Mouse (Mus musculus): Measurements from ENCODE around the gene Tns1. TPM values are rescaled to one million over a fixed set of nuclear protein-coding genes. Genes with fewer than 3 reads are reported as not detected.

The Tns1 gene
- polyA plus RNA-seq, 1 experiment from 2014 or later = 11.3 TPM

DNA sequence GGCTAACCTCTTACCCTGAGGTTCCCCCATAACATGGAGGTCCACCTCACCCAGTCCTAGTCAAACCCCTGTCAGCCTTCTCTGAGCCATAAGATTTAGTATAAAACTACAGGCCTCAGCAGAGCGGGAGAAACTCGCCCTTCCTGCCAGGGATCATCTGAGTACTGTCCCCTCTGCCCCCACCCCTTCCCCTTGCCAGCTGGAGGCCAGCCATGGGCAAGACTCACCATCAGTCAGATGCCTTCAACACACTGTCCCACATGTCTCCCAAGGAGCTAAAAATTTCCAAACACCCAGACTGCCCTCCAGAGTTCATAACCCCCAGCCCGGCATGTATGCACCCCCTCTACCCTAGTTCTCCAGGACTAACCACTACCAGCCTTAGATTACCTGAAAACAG, 119.2 kb downstream of the Tns1 start:
- no peak for ATAC-seq (ENCODE audit: low read depth)
- H3K9me3 ChIP-seq (ENCODE audit: control insufficient read depth, low read length) = no peaks in the 10 kb centered on the region
- WGBS = 75% methylated on average over 3 of the region's 3 CpGs

DNA sequence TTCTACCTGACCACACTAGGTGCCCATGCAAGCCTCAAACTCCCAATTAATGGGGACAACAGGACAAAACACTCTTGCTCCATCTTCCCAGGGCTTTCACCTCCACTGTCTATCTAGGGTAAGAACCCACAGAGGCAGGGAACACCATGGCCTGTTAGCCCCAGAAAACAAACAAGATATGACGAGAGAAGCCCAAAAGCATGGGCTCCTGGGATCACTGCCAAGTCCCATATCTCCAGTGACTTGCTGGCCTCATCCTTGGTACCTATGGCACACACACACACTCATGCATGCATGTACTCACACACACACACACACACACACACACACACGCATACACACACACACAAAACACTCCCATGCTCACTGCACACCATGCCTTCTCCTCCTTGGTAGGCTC, 120.5 kb downstream of the Tns1 start:
- no peaks in the 10 kb centered on the region for H3K9me3 ChIP-seq (ENCODE audit: control insufficient read depth, low read length)
- 0 out of 2 replicates have a peak, but pooled peaks cover 2% of the 10 kb centered on the region for H3K4me1 ChIP-seq (ENCODE audit: control insufficient read depth, insufficient read depth, low read length)
- 75% methylated on average over 2 of the region's 2 CpGs for WGBS
- H3K27ac ChIP-seq (ENCODE audit: low read depth, low read length) = no peak overlapping the region
- H3K27me3 ChIP-seq (ENCODE audit: control insufficient read depth, insufficient read depth, low read length) = no peaks in the 10 kb centered on the region
- ATAC-seq (ENCODE audit: low read depth) = no peak
- no peak overlapping the region for H3K4me3 ChIP-seq (ENCODE audit: low read depth, low read length)
- H3K36me3 ChIP-seq (ENCODE audit: control insufficient read depth, insufficient read depth, low read length) = no peaks in the 10 kb centered on the region
- H3K9ac ChIP-seq (replicated peaks; ENCODE audit: low read depth, low read length) = no peak overlapping the region
- no peak overlapping the region for H3K4me2 ChIP-seq (ENCODE audit: low read depth, low read length)

More for the DNA sequence above, 119.2 kb downstream of the Tns1 start:
- Histone ChIP-seq H3K9ac (replicated peaks; ENCODE audit: low read depth, low read length) (no peak overlapping the region), H3K27me3 (ENCODE audit: control insufficient read depth, insufficient read depth, low read length) (no peaks in the 10 kb centered on the region), H3K4me2 (ENCODE audit: low read depth, low read length) (no peak overlapping the region), H3K4me3 (ENCODE audit: low read depth, low read length) (no peak overlapping the region), H3K36me3 (ENCODE audit: control insufficient read depth, insufficient read depth, low read length) (no peaks in the 10 kb centered on the region), H3K27ac (ENCODE audit: low read depth, low read length) (no peak overlapping the region), H3K4me1 (ENCODE audit: control insufficient read depth, insufficient read depth, low read length) (0 out of 2 replicates have a peak, but pooled peaks cover under 1% of the 10 kb centered on the region)

DNA sequence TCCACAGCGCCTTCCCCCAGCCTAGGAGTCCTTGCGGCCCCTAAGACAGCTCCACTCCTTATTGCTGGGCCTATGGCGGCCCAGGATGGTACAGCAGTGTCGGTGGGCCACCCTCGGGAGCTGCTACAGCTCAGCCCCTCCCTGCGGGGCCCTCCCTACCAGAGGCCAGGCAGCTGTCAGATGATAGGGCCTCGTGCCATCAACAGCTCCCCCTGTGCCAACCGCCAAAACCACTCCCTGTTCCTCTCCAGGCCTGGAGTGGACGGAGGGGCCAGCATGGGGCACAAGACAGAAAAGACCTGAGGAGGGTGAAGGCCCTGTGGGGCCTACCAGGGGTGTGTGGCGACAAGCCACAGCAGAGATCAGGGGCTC, 122.8 kb downstream of the Tns1 start:
- H3K27me3 ChIP-seq (ENCODE audit: control insufficient read depth, insufficient read depth, low read length) = no peaks in the 10 kb centered on the region
- H3K9ac ChIP-seq (replicated peaks; ENCODE audit: low read depth, low read length) = no peak overlapping the region
- 0 out of 2 replicates have a peak, but pooled peaks cover 2% of the 10 kb centered on the region for H3K4me1 ChIP-seq (ENCODE audit: control insufficient read depth, insufficient read depth, low read length)
- no peak overlapping the region for H3K27ac ChIP-seq (ENCODE audit: low read depth, low read length)
- WGBS = 73% methylated on average over 10 of the region's 10 CpGs
- H3K4me2 ChIP-seq (ENCODE audit: low read depth, low read length) = no peak overlapping the region
- no peaks in the 10 kb centered on the region for H3K9me3 ChIP-seq (ENCODE audit: control insufficient read depth, low read length)
- no peak for ATAC-seq (ENCODE audit: low read depth)
- H3K36me3 ChIP-seq (ENCODE audit: control insufficient read depth, insufficient read depth, low read length) = no peaks in the 10 kb centered on the region
- no peak overlapping the region for H3K4me3 ChIP-seq (ENCODE audit: low read depth, low read length)

DNA sequence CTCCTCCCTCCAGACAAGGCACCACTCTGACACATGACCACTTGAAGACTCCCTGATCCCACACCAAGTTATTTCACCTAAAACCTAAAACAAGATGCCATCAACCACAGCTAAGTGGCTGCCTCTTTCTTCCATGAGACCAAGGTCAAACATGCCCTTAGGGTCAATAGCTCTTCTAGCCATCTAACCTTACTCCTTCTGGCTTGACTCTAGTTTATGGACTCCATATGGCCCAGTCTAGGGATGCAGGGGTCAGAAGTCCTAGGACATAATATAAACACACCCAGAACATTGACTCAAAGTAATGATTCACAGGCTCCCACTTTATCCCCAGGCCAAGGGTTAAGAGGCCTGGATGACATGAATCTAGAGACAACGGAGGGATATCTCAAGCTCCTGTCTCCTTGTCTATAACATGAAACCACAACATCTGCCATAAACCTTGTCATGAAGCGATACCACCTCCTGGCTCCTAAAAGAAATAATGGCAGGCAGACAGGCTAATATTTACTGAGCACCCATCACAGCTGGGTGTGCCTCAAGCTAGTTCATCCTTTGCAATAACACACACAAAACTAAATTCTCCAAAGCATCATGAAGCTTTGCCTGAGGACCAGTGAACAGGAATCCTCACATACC, 123.3 kb downstream of the Tns1 start:
- Histone ChIP-seq H3K27ac (ENCODE audit: low read depth, low read length) (no peak overlapping the region), H3K9ac (replicated peaks; ENCODE audit: low read depth, low read length) (no peak overlapping the region), H3K4me3 (ENCODE audit: low read depth, low read length) (no peak overlapping the region), H3K4me2 (ENCODE audit: low read depth, low read length) (no peak overlapping the region), H3K4me1 (ENCODE audit: control insufficient read depth, insufficient read depth, low read length) (0 out of 2 replicates have a peak, but pooled peaks cover 2% of the 10 kb centered on the region), H3K36me3 (ENCODE audit: control insufficient read depth, insufficient read depth, low read length) (no peaks in the 10 kb centered on the region), H3K9me3 (ENCODE audit: control insufficient read depth, low read length) (no peaks in the 10 kb centered on the region), H3K27me3 (ENCODE audit: control insufficient read depth, insufficient read depth, low read length) (no peaks in the 10 kb centered on the region)
- 84% methylated on average over 2 of the region's 2 CpGs for WGBS
- no peak for ATAC-seq (ENCODE audit: low read depth)

DNA sequence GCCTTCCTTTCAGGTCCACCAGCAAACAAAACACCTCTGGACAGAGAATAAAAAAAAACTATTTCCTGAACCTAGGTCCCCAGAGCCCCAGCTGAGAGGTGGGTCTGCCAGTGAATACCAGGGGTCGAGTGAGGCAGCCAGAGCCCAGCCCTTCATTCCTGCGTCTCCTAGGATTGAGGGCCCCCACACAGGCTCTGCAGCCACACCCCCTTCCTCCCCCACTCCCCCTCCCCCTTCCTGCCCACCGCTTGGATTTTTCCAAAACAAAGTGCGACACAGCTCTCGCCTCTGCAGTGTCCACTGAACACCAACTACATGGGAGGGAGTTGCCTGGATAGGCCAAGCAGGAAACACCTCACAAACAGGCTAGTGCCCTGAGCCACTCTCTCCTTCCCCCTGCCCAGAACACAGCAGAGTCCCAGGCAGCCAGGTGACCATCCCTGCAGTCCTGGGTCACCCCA, 124.0 kb downstream of the Tns1 start:
- WGBS = 13% methylated on average over 5 of the region's 5 CpGs
- no peak overlapping the region for H3K4me3 ChIP-seq (ENCODE audit: low read depth, low read length)
- no peak overlapping the region for H3K4me2 ChIP-seq (ENCODE audit: low read depth, low read length)
- no peak overlapping the region for H3K9ac ChIP-seq (replicated peaks; ENCODE audit: low read depth, low read length)
- no peaks in the 10 kb centered on the region for H3K27me3 ChIP-seq (ENCODE audit: control insufficient read depth, insufficient read depth, low read length)
- H3K9me3 ChIP-seq (ENCODE audit: control insufficient read depth, low read length) = no peaks in the 10 kb centered on the region
- H3K27ac ChIP-seq (ENCODE audit: low read depth, low read length) = no peak overlapping the region
- H3K4me1 ChIP-seq (ENCODE audit: control insufficient read depth, insufficient read depth, low read length) = 0 out of 2 replicates have a peak, but pooled peaks cover 2% of the 10 kb centered on the region
- no peaks in the 10 kb centered on the region for H3K36me3 ChIP-seq (ENCODE audit: control insufficient read depth, insufficient read depth, low read length)
- ATAC-seq (ENCODE audit: low read depth) = no peak

DNA sequence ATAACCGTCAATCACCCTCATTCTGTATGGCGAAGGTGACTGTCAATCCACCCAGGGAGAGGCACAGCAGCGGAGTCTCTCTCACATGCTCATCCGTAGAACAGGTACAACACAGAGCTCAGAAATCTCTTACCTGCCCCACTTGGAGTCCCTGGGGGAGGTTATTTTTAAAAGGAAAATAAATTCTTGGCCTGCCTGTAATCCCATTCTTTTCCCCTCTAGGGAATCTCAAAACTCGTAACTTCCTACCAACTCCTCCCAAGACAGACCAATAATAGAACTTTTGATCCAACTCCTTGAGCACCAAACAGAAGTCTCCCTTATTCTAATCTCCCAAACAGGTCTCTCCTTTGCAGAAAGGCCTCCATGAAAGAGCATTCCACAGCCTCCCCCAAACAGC, 124.7 kb downstream of the Tns1 start:
- no peaks in the 10 kb centered on the region for H3K27me3 ChIP-seq (ENCODE audit: control insufficient read depth, insufficient read depth, low read length)
- H3K27ac ChIP-seq (ENCODE audit: low read depth, low read length) = no peak overlapping the region
- H3K4me1 ChIP-seq (ENCODE audit: control insufficient read depth, insufficient read depth, low read length) = 0 out of 2 replicates have a peak, but pooled peaks cover 2% of the 10 kb centered on the region
- H3K9ac ChIP-seq (replicated peaks; ENCODE audit: low read depth, low read length) = no peak overlapping the region
- no peak for ATAC-seq (ENCODE audit: low read depth)
- no peak overlapping the region for H3K4me3 ChIP-seq (ENCODE audit: low read depth, low read length)
- H3K9me3 ChIP-seq (ENCODE audit: control insufficient read depth, low read length) = no peaks in the 10 kb centered on the region
- 82% methylated on average over 5 of the region's 5 CpGs for WGBS
- no peak overlapping the region for H3K4me2 ChIP-seq (ENCODE audit: low read depth, low read length)
- H3K36me3 ChIP-seq (ENCODE audit: control insufficient read depth, insufficient read depth, low read length) = no peaks in the 10 kb centered on the region

DNA sequence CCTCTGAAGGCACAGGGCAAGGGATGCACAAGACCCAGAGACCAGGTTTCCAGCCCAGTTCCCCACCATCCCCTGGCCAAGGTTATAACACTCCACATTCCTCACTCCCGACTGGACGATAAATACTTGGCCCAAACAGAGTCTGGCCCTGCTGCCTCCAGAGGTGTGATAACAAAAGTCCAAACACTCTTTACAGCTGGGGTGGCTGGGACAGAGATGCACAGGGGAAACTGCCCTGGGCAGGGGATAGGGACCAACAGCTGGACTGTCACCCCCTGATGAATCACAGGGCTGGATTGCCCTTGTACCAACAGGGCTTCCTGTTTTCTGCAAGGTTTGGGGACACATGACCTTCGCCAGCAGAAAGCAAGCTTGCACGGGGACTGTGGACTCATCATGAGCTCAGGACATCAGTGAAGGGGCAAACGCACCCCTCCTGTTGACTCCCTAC, 125.3 kb downstream of the Tns1 start:
- 70% methylated on average over 5 of the region's 5 CpGs for WGBS
- no peak overlapping the region for H3K4me2 ChIP-seq (ENCODE audit: low read depth, low read length)
- no peaks in the 10 kb centered on the region for H3K36me3 ChIP-seq (ENCODE audit: control insufficient read depth, insufficient read depth, low read length)
- H3K27me3 ChIP-seq (ENCODE audit: control insufficient read depth, insufficient read depth, low read length) = no peaks in the 10 kb centered on the region
- no peak overlapping the region for H3K9ac ChIP-seq (replicated peaks; ENCODE audit: low read depth, low read length)
- H3K4me1 ChIP-seq (ENCODE audit: control insufficient read depth, insufficient read depth, low read length) = 0 out of 2 replicates have a peak, but pooled peaks cover 2% of the 10 kb centered on the region
- no peaks in the 10 kb centered on the region for H3K9me3 ChIP-seq (ENCODE audit: control insufficient read depth, low read length)
- no peak overlapping the region for H3K27ac ChIP-seq (ENCODE audit: low read depth, low read length)
- ATAC-seq (ENCODE audit: low read depth) = no peak
- no peak overlapping the region for H3K4me3 ChIP-seq (ENCODE audit: low read depth, low read length)

DNA sequence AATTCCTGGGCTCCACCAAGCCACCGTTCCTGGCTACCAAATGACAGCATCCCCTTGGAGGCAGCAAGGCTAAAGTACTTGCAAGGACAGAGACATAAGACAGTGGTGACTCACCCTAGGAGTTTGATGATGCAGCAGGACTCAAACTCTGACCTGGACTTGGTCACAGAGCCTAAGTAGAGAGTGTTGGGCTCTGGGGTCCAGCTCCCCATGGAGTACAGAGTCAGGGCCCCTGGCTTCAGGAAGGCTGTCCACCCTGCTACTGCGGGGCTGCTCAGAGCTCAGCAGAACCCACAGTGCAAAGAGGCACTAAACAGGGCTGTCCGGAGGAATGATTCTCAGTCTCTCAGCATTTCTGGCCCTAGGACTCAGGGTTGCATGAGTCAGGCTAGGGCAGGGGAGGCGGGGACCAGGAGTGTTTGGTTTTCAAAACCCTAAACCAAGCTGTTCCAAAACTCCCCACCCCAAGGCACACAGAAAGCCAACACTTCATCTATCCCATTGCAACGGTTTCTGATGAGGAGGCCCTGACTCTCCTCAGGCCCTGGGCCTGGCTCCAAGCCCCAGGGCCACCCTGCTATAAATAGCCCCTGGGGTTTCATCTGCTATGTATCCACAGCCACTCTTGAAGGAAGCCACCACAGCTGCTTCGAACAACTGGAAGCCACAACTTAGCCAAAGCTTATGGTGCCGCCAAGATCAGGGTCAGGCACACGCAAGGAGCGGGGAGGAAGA, 126.0 kb downstream of the Tns1 start:
- no peak overlapping the region for H3K9ac ChIP-seq (replicated peaks; ENCODE audit: low read depth, low read length)
- H3K4me2 ChIP-seq (ENCODE audit: low read depth, low read length) = no peak overlapping the region
- no peaks in the 10 kb centered on the region for H3K36me3 ChIP-seq (ENCODE audit: control insufficient read depth, insufficient read depth, low read length)
- no peak for ATAC-seq (ENCODE audit: low read depth)
- H3K27ac ChIP-seq (ENCODE audit: low read depth, low read length) = no peak overlapping the region
- no peaks in the 10 kb centered on the region for H3K27me3 ChIP-seq (ENCODE audit: control insufficient read depth, insufficient read depth, low read length)
- 76% methylated on average over 9 of the region's 9 CpGs for WGBS
- no peak overlapping the region for H3K4me3 ChIP-seq (ENCODE audit: low read depth, low read length)
- 0 out of 2 replicates have a peak, but pooled peaks cover 2% of the 10 kb centered on the region for H3K4me1 ChIP-seq (ENCODE audit: control insufficient read depth, insufficient read depth, low read length)
- no peaks in the 10 kb centered on the region for H3K9me3 ChIP-seq (ENCODE audit: control insufficient read depth, low read length)

GRCm38 (mm10) chr1:73997341-73997740, 126.9 kb downstream of the Tns1 start:
- Histone ChIP-seq H3K4me1 (ENCODE audit: control insufficient read depth, insufficient read depth, low read length) (0 out of 2 replicates have a peak, but pooled peaks cover 2% of the 10 kb centered on the region), H3K36me3 (ENCODE audit: control insufficient read depth, insufficient read depth, low read length) (no peaks in the 10 kb centered on the region), H3K9me3 (ENCODE audit: control insufficient read depth, low read length) (no peaks in the 10 kb centered on the region), H3K27me3 (ENCODE audit: control insufficient read depth, insufficient read depth, low read length) (no peaks in the 10 kb centered on the region), H3K4me3 (ENCODE audit: low read depth, low read length) (no peak overlapping the region), H3K4me2 (ENCODE audit: low read depth, low read length) (no peak overlapping the region), H3K9ac (replicated peaks; ENCODE audit: low read depth, low read length) (no peak overlapping the region), H3K27ac (ENCODE audit: low read depth, low read length) (no peak overlapping the region)
- no peak for ATAC-seq (ENCODE audit: low read depth)
- WGBS = 91% methylated on average over 6 of the region's 6 CpGs
